Mouse (Mus musculus) cerebellum, adult 2 months (tissue): ENCODE measurements around the gene Ralbp1. TPM values are rescaled to one million over a fixed set of nuclear protein-coding genes. Genes with fewer than 3 reads are reported as not detected.

Experiments used
- DNase-seq, 2 experiments: peaks; one replicate each; pipeline ENCODE4 v3.0.0; 2021
- H3K27ac ChIP-seq: fragments of 200-500 bp; 2 replicates; pipeline ENCODE4 v1.5.1; 2012; ENCODE audit warnings: low read length, control low read depth, inconsistent platforms; ENCODE audit not compliant: insufficient read depth
- H3K27me3 ChIP-seq: fragments of 200-500 bp; 2 replicates; pipeline ENCODE4 v1.6.1; 2012; ENCODE audit warnings: inconsistent platforms, mild to moderate bottlenecking, low read length, moderate library complexity; ENCODE audit not compliant: control insufficient read depth, insufficient read depth
- H3K4me1 ChIP-seq: fragments of 200-500 bp; 2 replicates; pipeline ENCODE4 v1.6.1; 2011; ENCODE audit warnings: low read length; ENCODE audit not compliant: control insufficient read depth, insufficient read depth
- H3K4me3 ChIP-seq: fragments of 200-500 bp; replicated peaks from 2 replicates; pipeline ENCODE3; 2011; ENCODE audit warnings: mild to moderate bottlenecking, low read depth, low read length, control low read depth; ENCODE audit not compliant: insufficient read depth
- CTCF ChIP-seq: fragments of 200-500 bp; IDR thresholded peaks from 2 replicates; pipeline ENCODE4 v1.5.1; 2011; ENCODE audit warnings: low read depth, mild to moderate bottlenecking, control low read depth, low read length, moderate library complexity, borderline replicate concordance; ENCODE audit not compliant: insufficient read depth
- POLR2A ChIP-seq: fragments of 200-500 bp; IDR thresholded peaks from 2 replicates; pipeline ENCODE4 v1.6.1; 2011; ENCODE audit warnings: low read length, control low read depth, borderline replicate concordance; ENCODE audit not compliant: insufficient read depth
- WGBS: fragments of 180-500 bp; shearing (Covaris S2); methylation state at CpG from one replicate; pipeline ENCODE4 v1.1.7; 2018; 5-methylcytosine and 5-hydroxymethylcytosine counted together
- polyA plus RNA-seq: library from polyadenylated mRNA; depleted of rRNA; stranded (reverse); fragments of >200 nt; gene quantifications from 2 replicates; pipeline ENCODE4 v1.2.3, GENCODE M21; 2012

Gene Ralbp1
- polyA plus RNA-seq, 1 experiment = 48.5 TPM

DNA sequence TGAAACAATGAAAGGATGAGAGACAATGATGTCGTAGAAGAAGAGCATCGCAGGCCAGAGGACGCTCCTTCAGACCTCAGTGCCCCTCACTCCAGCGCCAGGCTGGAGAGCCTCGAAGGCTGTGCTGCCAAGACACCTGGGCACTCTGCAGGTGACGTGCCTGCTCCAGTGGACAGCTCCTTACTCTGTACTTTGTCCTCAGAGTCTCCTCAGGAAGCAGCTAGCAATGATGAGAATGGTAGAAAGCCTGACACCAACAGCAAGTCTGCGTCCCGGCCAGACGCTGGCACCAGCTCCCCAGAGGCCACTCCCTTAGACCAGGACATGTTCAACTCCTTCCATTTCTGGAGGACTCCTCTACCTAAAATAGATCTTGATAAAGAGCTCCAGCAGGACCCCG is 61.4 kb downstream of the Ralbp1 start:
- Histone ChIP-seq H3K27ac (no peak overlapping the region), H3K4me3 (no peak overlapping the region), H3K27me3 (no peaks in the 10 kb centered on the region), H3K4me1 (peaks cover 10% of the 10 kb centered on the region)
- 45% methylated on average over 10 of the region's 10 CpGs for WGBS
- TF ChIP-seq POLR2A = no peak
- no peak for TF ChIP-seq CTCF
- no peak for DNase-seq

DNA sequence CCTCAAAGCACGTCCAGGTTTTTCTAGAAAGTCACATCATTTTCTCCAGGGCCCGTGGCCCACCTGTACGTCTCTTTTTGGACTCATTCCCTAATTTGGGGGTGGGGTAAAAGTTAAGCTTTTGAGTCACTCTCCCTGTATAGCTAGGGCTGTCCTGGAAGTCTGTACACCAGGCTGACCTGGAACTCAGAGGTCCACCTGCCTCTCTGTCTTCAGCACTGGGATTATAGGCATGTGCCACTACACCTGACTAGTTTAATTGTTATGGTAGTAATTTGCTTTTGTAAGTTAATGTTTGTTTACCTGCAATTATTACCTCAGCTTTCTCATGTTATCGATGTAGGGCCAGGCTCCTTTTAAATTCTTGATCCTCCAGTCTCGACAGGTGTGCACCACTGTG is 63.2 kb downstream of the Ralbp1 start:
- H3K4me1 ChIP-seq = peaks cover 10% of the 10 kb centered on the region
- no peak overlapping the region for H3K27ac ChIP-seq
- 90% methylated on average over 5 of the region's 5 CpGs for WGBS
- TF ChIP-seq CTCF (no peak), POLR2A (no peak)
- no peak overlapping the region for H3K4me3 ChIP-seq
- DNase-seq = no peak
- no peaks in the 10 kb centered on the region for H3K27me3 ChIP-seq

DNA sequence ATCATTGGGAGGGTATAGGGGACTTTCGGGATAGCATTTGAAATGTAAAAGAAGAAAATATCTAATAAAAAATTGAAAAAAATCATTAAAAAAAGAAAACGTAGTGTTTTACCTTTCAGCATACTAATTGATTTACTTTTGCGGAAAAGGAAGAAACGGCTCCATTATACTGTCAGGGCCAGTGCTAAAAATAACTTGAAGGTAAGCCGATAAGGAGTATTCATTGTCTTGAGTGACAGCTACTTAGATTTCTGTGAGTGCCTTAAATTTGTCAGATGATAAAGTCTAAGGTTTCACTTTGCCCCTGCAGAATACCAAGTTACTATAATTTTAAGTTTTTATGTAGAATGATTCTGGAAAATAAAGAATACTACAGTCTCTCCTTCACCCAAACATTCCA is 65.4 kb downstream of the Ralbp1 start:
- no peaks in the 10 kb centered on the region for H3K27me3 ChIP-seq
- peaks cover 7% of the 10 kb centered on the region for H3K4me1 ChIP-seq
- WGBS = 69% methylated on average over 5 of the region's 5 CpGs
- H3K27ac ChIP-seq = no peak overlapping the region
- no peak for DNase-seq
- no peak overlapping the region for H3K4me3 ChIP-seq
- TF ChIP-seq POLR2A (no peak), CTCF (no peak)

- H3K27ac ChIP-seq = no peak overlapping the region
- TF ChIP-seq CTCF (no peak), POLR2A (no peak)
- no peak overlapping the region for H3K4me3 ChIP-seq
- no peaks in the 10 kb centered on the region for H3K27me3 ChIP-seq
- WGBS = 94% methylated on average over 8 of the region's 8 CpGs
- DNase-seq = no peak
- no peaks in the 10 kb centered on the region for H3K4me1 ChIP-seq
Measured at GRCm38 (mm10) chr17:65813763-65814162, 71.8 kb downstream of the Ralbp1 start.

GRCm38 (mm10) chr17:65811032-65811431 is 74.6 kb downstream of the Ralbp1 start:
- H3K27ac ChIP-seq = no peak overlapping the region
- 84% methylated on average over 5 of the region's 5 CpGs for WGBS

DNA sequence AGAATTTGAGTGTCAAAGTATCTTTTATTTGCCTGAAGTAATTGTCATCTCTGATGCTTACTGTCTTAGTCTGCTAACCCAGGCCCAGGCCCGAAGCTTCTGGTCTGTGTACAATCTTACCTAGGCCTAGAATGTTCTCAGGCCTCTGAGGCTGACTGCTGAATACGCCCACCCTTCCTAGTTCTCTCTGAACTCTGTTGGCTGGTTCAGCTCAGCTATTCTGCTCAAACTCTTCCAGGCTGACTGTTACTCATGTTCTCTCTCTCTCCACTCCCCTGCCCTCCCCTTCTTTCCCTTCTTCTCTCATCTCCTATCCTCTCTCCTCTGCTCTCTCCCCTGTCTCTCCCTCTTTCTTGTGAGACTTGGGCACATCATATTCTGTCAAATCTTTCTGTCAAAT is 79.2 kb downstream of the Ralbp1 start:
- Histone ChIP-seq H3K27me3 (no peaks in the 10 kb centered on the region), H3K4me3 (no peak overlapping the region), H3K27ac (no peak overlapping the region), H3K4me1 (no peaks in the 10 kb centered on the region)
- 82% methylated on average over 2 of the region's 2 CpGs for WGBS
- TF ChIP-seq POLR2A = no peak
- no peak for TF ChIP-seq CTCF
- DNase-seq = no peak

More at GRCm38 (mm10) chr17:65811032-65811431, 74.6 kb downstream of the Ralbp1 start:
- Histone ChIP-seq H3K27me3 (no peaks in the 10 kb centered on the region), H3K4me3 (no peak overlapping the region), H3K4me1 (no peaks in the 10 kb centered on the region)
- DNase-seq = no peak
- TF ChIP-seq CTCF (no peak), POLR2A (no peak)

DNA sequence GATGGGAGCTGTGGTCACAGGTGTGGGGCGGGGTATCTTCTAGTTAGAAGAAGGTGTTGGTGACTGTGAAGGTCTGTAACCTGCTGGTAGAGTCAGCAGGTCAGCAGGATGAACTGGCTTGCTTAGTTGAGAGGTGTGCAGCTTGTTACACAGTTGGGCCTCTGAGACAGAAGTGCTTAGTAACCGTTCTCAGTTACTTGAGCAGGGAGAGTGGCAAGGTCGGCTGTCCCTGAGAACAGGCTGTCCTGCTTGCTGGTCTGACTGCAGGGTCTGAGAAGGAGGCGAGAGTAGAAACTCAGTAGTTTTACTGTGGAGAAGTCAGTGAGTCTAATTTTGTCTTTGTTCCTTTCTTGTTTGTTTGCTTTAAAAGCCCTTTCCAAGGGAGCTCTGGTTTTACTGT is 79.6 kb downstream of the Ralbp1 start:
- Histone ChIP-seq H3K4me1 (no peaks in the 10 kb centered on the region), H3K27ac (no peak overlapping the region), H3K27me3 (no peaks in the 10 kb centered on the region), H3K4me3 (no peak overlapping the region)
- DNase-seq = no peak
- WGBS = 56% methylated on average over 4 of the region's 4 CpGs
- TF ChIP-seq POLR2A (no peak), CTCF (no peak)

DNA sequence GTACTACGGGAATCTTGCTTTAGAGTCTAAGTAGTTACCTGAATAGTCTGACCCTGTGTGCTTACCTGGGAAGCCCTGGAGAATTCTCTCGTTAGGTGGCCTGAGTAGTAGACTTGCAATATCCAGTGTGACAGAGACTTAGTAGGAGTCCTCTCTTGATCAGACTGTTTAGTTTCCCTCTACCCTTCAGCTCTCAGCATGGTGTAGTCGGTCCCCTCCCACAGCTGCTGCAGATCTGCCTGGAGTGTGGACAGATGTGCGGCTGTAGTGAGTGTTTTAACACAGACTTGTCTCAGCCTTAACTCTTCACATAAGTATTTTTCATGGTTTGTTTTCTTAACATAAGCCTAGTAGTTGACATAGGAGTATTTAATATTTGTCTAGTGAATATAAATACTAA is 83.6 kb downstream of the Ralbp1 start:
- no peak for DNase-seq
- Histone ChIP-seq H3K4me3 (no peak overlapping the region), H3K4me1 (no peaks in the 10 kb centered on the region; the same call in 1 of the 2 replicates), H3K27me3 (no peaks in the 10 kb centered on the region), H3K27ac (no peak overlapping the region)
- TF ChIP-seq CTCF = no peak
- TF ChIP-seq POLR2A = no peak
- WGBS = 79% methylated on average over 4 of the region's 4 CpGs

GRCm38 (mm10) chr17:65800451-65800850 is 85.1 kb downstream of the Ralbp1 start:
- no peaks in the 10 kb centered on the region; the same call in 1 of the 2 replicates for H3K4me1 ChIP-seq
- no peak overlapping the region for H3K4me3 ChIP-seq
- DNase-seq = no peak
- TF ChIP-seq CTCF = no peak
- TF ChIP-seq POLR2A = no peak
- 81% methylated on average over 6 of the region's 6 CpGs for WGBS
- H3K27ac ChIP-seq = no peak overlapping the region
- H3K27me3 ChIP-seq = no peaks in the 10 kb centered on the region
